Mouse (Mus musculus) lung, embryonic 14.5 days (tissue): ENCODE data around the gene Ptp4a2. TPM values are rescaled to one million over a fixed set of nuclear protein-coding genes. Genes with fewer than 3 reads are reported as not detected.

Experiments used
- ATAC-seq: fragments of 200-750 bp; cut with Nextera tagmentation; 2 replicates; pipeline ENCODE4 v1.8.0; 2017; ENCODE audit warnings: mild to moderate bottlenecking, moderate TSS enrichment, moderate library complexity; ENCODE audit not compliant: insufficient read depth
- DNase-seq: peaks from one replicate; pipeline ENCODE4 v3.0.0-alpha.2; 2015
- H3K27ac ChIP-seq: fragments of 300-500 bp; sonication (generic); 2 replicates; pipeline ENCODE4 v1.5.1; 2014; ENCODE audit warnings: low read depth, mild to moderate bottlenecking, moderate library complexity
- H3K27me3 ChIP-seq: fragments of 300-500 bp; sonication (generic); 2 replicates; pipeline ENCODE4 v1.6.1; 2014; ENCODE audit warnings: low read length, control low read depth; ENCODE audit not compliant: insufficient read depth
- H3K36me3 ChIP-seq: fragments of 300-500 bp; sonication (generic); 2 replicates; pipeline ENCODE4 v1.6.1; 2014; ENCODE audit warnings: control low read depth; ENCODE audit not compliant: insufficient read depth
- H3K4me1 ChIP-seq: fragments of 300-500 bp; sonication (generic); 2 replicates; pipeline ENCODE4 v1.6.1; 2014; ENCODE audit warnings: antibody characterized with exemption, control low read depth; ENCODE audit not compliant: insufficient read depth
- H3K4me2 ChIP-seq: fragments of 300-500 bp; sonication (generic); 2 replicates; pipeline ENCODE4 v1.6.1; 2014; ENCODE audit warnings: mild to moderate bottlenecking
- H3K4me3 ChIP-seq: fragments of 300-500 bp; sonication (generic); 2 replicates; pipeline ENCODE4 v1.5.1; 2014; ENCODE audit warnings: low read depth, low read length
- H3K9ac ChIP-seq: fragments of 300-500 bp; sonication (generic); 2 replicates; pipeline ENCODE4 v1.6.1; 2014
- H3K9me3 ChIP-seq: fragments of 300-500 bp; sonication (generic); 2 replicates; pipeline ENCODE4 v1.6.1; 2016; ENCODE audit warnings: low read depth, low read length, control low read depth
- CTCF ChIP-seq: IDR thresholded peaks from 2 replicates; pipeline ENCODE4 v1.5.1; 2016; ENCODE audit warnings: antibody characterized with exemption, low read depth
- WGBS: fragments of 180-500 bp; shearing (Covaris S2); extraction: QIAGEN DNeasy Blood & Tissue Kit; methylation state at CpG from one replicate; pipeline ENCODE4 v1.1.7; 2014; 5-methylcytosine and 5-hydroxymethylcytosine counted together
- polyA plus RNA-seq: library from polyadenylated mRNA; unstranded; fragments of >200 nt; fragmentation: Nextera tagmentation; extraction: Ambion mirVana; gene quantifications from 2 replicates; pipeline ENCODE4 v1.2.1, GENCODE M21; 2014

Gene Ptp4a2
- polyA plus RNA-seq, 1 experiment from 2014 or later, result 291 TPM

DNA sequence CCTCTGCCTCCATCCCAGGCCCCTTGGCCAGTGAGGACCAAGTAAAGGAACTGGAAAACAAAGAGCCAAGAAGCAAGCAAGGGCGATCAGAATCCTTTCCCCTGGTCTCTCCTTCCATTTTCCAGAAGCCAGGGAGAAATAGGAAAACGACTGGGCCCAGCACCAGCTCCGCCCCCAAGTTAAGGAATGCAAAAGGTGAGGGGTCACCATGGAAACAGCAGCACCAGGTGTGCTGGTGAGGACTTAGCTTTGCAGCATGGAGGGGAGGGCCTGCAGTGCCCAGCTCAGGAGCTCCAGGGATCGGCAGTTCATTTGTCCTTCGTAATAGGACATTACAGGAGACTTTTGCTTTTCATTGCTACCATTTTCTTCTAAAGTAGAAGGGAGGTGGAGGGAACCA lies 13.0 kb upstream of the Ptp4a2 start:
- Histone ChIP-seq H3K36me3 (no peaks in the 10 kb centered on the region), H3K4me3 (no peak overlapping the region), H3K9ac (no peak overlapping the region), H3K4me1 (peaks cover 4% of the 10 kb centered on the region), H3K9me3 (no peaks in the 10 kb centered on the region), H3K27ac (peak overlapping the region; percentile 78), H3K4me2 (no peak overlapping the region), H3K27me3 (no peaks in the 10 kb centered on the region)
- TF ChIP-seq CTCF, result no peak
- DNase-seq, result peak; percentile 71
- WGBS, result 39% methylated on average over 5 of the region's 5 CpGs
- no peak for ATAC-seq

DNA sequence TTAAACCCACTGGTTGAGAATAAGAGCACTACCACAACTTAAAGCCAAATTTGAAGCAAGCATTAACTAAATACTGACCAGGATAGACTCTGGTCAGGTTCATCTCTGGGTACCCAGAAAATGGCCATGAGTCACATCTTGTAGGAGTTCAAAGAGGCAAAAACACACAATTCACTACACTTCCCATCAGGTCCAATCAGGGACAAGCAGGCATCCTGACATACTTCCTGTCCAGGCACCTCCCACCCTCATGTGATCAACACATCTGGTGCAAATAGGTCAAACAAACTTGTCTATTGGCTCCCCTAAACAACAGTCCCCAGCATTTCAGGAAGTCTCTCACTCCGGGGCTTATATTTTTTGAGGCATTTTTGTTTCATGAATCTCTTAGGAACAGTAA lies 7.7 kb upstream of the Ptp4a2 start:
- H3K27ac ChIP-seq, result no peak overlapping the region
- ATAC-seq, result no peak

DNA sequence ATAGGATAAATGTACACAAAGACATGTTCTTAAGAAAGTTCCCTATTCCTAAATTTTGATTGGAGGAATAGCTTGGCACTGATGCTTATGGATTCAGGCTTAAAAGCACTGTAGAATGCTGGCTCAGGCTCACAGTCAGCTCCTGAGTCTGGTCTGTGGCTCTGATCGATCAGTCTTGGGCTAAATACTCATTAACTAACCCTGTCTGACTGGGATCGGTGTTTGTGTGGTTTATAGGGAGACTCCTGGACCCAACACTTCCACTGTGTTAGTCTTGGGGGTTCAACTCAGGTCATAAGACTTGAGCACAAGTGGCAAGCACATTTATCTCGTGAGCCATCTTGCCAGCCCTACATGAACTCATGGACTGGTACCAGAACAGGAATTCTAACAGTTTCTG lies 6.0 kb upstream of the Ptp4a2 start:
- ATAC-seq (no peak), DNase-seq (no peak)
- H3K4me1 ChIP-seq, result no peaks in the 10 kb centered on the region
- no peak overlapping the region for H3K4me2 ChIP-seq
- TF ChIP-seq CTCF, result no peak
- H3K36me3 ChIP-seq, result no peaks in the 10 kb centered on the region
- H3K4me3 ChIP-seq, result no peak overlapping the region
- no peak overlapping the region for H3K27ac ChIP-seq
- no peaks in the 10 kb centered on the region for H3K9me3 ChIP-seq
- H3K9ac ChIP-seq, result no peak overlapping the region
- H3K27me3 ChIP-seq, result no peaks in the 10 kb centered on the region
- WGBS, result 75% methylated on average over 3 of the region's 3 CpGs

More for the DNA sequence above, 7.7 kb upstream of the Ptp4a2 start:
- Histone ChIP-seq H3K4me2 (no peak overlapping the region), H3K4me3 (no peak overlapping the region), H3K9ac (no peak overlapping the region), H3K4me1 (no peaks in the 10 kb centered on the region), H3K9me3 (no peaks in the 10 kb centered on the region), H3K36me3 (no peaks in the 10 kb centered on the region), H3K27me3 (no peaks in the 10 kb centered on the region)
- WGBS, result 60% methylated on average over 1 of the region's 1 CpGs
- DNase-seq, result no peak
- no peak for TF ChIP-seq CTCF

DNA sequence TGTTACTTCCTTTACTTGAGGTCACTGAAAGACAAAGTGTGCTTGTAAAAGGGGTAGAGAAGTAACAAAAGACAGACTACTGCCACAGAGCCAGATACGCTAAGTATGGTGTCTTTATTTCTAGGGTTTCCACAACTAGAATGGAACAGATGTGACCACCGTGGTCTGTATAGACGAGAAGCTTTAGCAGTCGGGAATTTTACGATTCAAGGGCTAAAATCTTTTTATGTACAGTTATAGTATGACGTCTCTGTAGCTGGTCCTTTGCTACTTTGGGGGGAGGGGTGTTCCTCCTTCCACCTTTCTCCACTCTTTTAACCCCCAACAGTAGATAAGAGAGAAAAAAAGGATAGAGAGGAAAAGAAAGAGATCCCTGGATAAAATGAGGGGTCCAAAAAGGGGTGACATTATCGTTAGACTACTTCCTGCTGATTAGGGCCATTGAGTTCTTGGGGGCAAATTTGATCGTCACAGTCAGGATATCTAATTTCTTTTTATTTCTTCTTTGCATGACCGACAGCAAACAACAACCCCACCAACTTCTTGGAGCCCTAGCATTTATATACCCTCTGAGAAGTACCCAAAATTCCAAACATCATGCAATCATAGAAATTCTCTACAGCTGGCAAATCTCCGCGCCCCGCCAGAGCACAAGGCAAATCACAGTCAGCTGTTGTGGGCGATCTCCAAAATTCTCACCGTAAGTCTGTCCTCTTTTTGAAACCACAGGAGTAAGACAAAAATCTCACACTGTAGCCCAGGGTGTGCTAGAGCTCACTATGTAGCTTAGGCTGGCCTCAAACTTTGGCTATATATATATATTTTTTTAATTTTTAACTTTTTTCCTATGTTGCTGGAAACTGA lies 818 bp downstream of the Ptp4a2 start:
- no peak for DNase-seq
- WGBS, result 73% methylated on average over 14 of the region's 14 CpGs
- Histone ChIP-seq H3K4me3 (no peak overlapping the region), H3K27me3 (no peaks in the 10 kb centered on the region), H3K9ac (no peak overlapping the region), H3K27ac (peak overlapping the region; percentile 75), H3K36me3 (no peaks in the 10 kb centered on the region), H3K4me2 (peak overlapping the region; percentile 85), H3K9me3 (no peaks in the 10 kb centered on the region), H3K4me1 (peaks cover 9% of the 10 kb centered on the region; the same call in 1 of the 2 replicates)
- TF ChIP-seq CTCF, result no peak
- no peak for ATAC-seq

DNA sequence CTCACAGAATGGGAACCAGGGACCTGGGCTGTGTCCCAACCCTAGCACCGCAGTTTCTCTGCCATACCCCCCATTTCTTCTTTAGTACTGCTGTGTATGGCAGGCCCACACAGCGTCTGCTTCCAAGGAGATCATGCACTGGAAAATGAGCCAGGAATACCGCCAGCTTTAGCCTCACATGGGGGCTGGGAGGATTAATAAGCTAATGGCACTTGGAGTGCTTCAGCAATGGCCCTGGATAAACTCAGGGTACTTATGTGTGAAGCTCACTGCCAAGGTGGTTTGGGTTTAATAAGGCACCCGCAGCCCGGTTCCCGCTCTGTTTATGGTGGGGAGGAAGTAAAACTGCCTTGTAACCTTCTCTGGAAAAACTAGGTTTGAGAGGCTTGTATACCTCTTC lies 6.6 kb downstream of the Ptp4a2 start:
- H3K27me3 ChIP-seq, result no peaks in the 10 kb centered on the region
- H3K4me3 ChIP-seq, result no peak overlapping the region
- 73% methylated on average over 6 of the region's 6 CpGs for WGBS
- H3K4me1 ChIP-seq, result peaks cover 12% of the 10 kb centered on the region
- H3K4me2 ChIP-seq, result no peak overlapping the region
- no peaks in the 10 kb centered on the region for H3K36me3 ChIP-seq
- no peak for TF ChIP-seq CTCF
- no peaks in the 10 kb centered on the region for H3K9me3 ChIP-seq
- DNase-seq (no peak), ATAC-seq (no peak)
- no peak overlapping the region for H3K27ac ChIP-seq
- no peak overlapping the region for H3K9ac ChIP-seq

DNA sequence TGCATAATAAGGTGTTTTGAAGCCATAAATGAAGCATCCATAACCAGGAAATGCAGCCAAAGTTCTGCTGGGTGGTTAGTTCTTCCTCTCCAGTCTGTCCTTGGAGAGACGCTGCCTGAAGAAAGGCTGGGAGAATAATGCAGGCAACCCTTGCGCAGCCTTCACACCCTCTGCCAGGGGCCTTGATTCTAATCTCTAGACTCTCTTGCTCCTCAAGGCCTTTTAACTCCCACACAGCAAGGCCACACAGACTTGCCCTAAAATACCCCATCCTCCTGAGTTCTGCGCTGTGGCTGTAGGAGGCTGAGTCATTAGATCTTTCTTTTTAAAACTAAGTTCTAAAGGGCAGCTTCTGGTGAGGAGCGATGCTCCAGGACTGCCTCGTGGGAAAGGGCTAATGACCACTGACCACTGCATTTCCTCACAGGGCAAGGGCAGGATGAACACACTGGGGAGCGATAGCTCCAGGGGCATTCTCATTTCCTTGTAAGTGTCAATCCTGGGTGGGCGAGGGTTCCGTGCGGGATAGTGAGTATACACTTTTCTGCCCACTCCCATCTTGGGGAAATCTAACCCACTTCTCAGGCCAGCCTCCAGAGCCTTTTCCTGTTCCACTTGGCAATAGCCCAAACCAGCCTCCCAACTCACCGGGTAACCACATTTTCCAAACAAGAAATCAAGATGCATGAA lies 7.6 kb downstream of the Ptp4a2 start:
- WGBS, result 58% methylated on average over 10 of the region's 10 CpGs
- H3K4me1 ChIP-seq, result peaks cover 19% of the 10 kb centered on the region
- no peak overlapping the region for H3K4me3 ChIP-seq
- no peak overlapping the region for H3K4me2 ChIP-seq
- H3K9ac ChIP-seq, result no peak overlapping the region
- H3K27ac ChIP-seq, result peak overlapping the region; percentile 96; the same call in 1 of the 2 replicates
- H3K36me3 ChIP-seq, result no peaks in the 10 kb centered on the region
- H3K27me3 ChIP-seq, result no peaks in the 10 kb centered on the region
- no peak for TF ChIP-seq CTCF
- ATAC-seq (no peak), DNase-seq (peak; percentile 57)
- H3K9me3 ChIP-seq, result no peaks in the 10 kb centered on the region

DNA sequence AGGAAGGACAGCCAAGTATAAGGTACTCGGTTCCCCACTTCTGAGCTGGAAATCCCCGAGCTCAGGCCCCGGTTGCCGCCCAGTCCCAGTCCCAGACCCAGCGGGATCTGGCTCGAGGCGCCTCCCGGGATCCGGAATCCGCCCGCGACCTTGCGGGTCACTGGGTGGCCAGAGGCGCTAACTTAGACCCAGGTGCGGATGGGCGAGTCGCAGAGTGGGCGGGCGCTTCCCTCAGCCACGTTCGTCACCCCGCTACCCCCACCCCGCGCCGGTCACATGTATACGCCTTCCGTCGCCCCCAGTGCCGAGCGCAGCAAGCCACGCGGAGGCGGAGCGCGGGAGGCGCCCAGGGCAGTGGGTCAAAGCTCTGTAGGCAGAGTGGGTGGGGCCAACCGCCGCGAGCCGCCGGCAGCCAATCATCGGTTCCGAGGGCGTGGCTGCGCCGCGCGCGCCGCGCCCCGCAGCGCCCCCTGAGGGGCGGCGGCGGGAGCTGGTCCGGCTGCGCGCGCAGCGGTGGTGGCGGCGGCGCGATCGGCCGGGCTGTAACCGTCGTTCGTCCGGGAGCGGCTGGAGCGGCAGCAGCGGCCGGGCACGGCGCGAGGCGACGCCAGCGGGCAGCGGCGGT lies 8.8 kb downstream of the Ptp4a2 start:
- TF ChIP-seq CTCF, result 0 out of 2 replicates have a peak, but pooled peaks have one; percentile 4
- ATAC-seq (peak; percentile 96), DNase-seq (peak; percentile 98)
- peak overlapping the region; percentile 95 for H3K9ac ChIP-seq
- under 1% methylated on average over 65 of the region's 83 CpGs for WGBS
- no peaks in the 10 kb centered on the region for H3K9me3 ChIP-seq
- H3K4me3 ChIP-seq, result peak overlapping the region; percentile 70
- H3K4me2 ChIP-seq, result peak overlapping the region; percentile 74
- H3K36me3 ChIP-seq, result no peaks in the 10 kb centered on the region
- H3K27me3 ChIP-seq, result no peaks in the 10 kb centered on the region
- peak overlapping the region; percentile 96 for H3K27ac ChIP-seq
- H3K4me1 ChIP-seq, result peaks cover 19% of the 10 kb centered on the region
